Mouse (Mus musculus): ENCODE measurements around the gene Sycp2.

- TF ChIP-seq CTCF (IDR thresholded peaks at IDR 0.05; ENCODE audit: insufficient read depth, low read length) (no peak), POLR2A (IDR thresholded peaks at IDR 0.05; ENCODE audit: borderline replicate concordance, extremely low read depth, low read depth, low read length) (no peak)
These were observed 102.8 kb downstream of the Sycp2 start for GRCm38 (mm10) chr2:178304669-178305068.
